Mouse (Mus musculus) MEL (cell line): ENCODE data around the gene Mrps36. TPM values are rescaled to one million over a fixed set of nuclear protein-coding genes. Genes with fewer than 3 reads are reported as not detected.

Experiments used
- DNase-seq: peaks from one replicate; pipeline ENCODE4 v3.0.0; 2011; ENCODE audit warnings: low read depth, low spot score
- H3K27ac ChIP-seq: 2 replicates; pipeline ENCODE4 v1.5.1; 2012; ENCODE audit warnings: low read depth, mild to moderate bottlenecking, control low read depth, low read length, moderate library complexity; ENCODE audit not compliant: control insufficient read depth
- H3K27me3 ChIP-seq, 2 experiments: fragments of 150-350 bp in 1 of 2; sonication (generic) in 1 of 2; 2 replicates each; pipeline ENCODE4 v1.6.1; 2012; ENCODE audit warnings: low read length in 2 of 2, mild to moderate bottlenecking in 2 of 2, improper control_type of control experiment in 1 of 2, moderate library complexity in 1 of 2; ENCODE audit not compliant: insufficient read depth in 2 of 2, control insufficient read depth in 1 of 2
- H3K36me3 ChIP-seq, 2 experiments: 2 replicates each; pipeline ENCODE4 v1.6.1; 2012 to 2014; ENCODE audit warnings: low read length in 2 of 2, improper control_type of control experiment in 1 of 2, inconsistent platforms in 1 of 2, mild to moderate bottlenecking in 1 of 2; ENCODE audit not compliant: insufficient read depth in 2 of 2, control insufficient read depth in 1 of 2
- H3K4me1 ChIP-seq, 2 experiments: fragments of 150-350 bp in 1 of 2; sonication (generic) in 1 of 2; 2 replicates each; pipeline ENCODE4 v1.6.1; 2012; ENCODE audit warnings: low read length in 2 of 2, improper control_type of control experiment in 1 of 2, mild to moderate bottlenecking in 1 of 2; ENCODE audit not compliant: insufficient read depth in 2 of 2, control insufficient read depth in 1 of 2
- H3K4me3 ChIP-seq, 2 experiments: fragments of 150-350 bp in 1 of 2; sonication (generic) in 1 of 2; 2 replicates each; pipeline ENCODE4 v1.5.1; 2012; ENCODE audit warnings: low read depth in 2 of 2, low read length in 2 of 2, mild to moderate bottlenecking in 2 of 2, moderate library complexity in 2 of 2, control low read depth in 1 of 2, improper control_type of control experiment in 1 of 2; ENCODE audit not compliant: control insufficient read depth in 1 of 2, insufficient read depth in 1 of 2
- H3K79me2 ChIP-seq: 2 replicates; pipeline ENCODE4 v1.6.1; 2012; ENCODE audit warnings: mild to moderate bottlenecking, low read length, moderate library complexity; ENCODE audit not compliant: control insufficient read depth, poor library complexity, insufficient read depth
- H3K9ac ChIP-seq: 2 replicates; pipeline ENCODE4 v1.6.1; 2012; ENCODE audit warnings: low read depth, mild to moderate bottlenecking, control low read depth, low read length, moderate library complexity; ENCODE audit not compliant: control insufficient read depth, poor library complexity, severe bottlenecking
- H3K9me3 ChIP-seq: fragments of 150-350 bp; sonication (generic); replicated peaks from 2 replicates; pipeline ENCODE4 v1.6.1; 2012; ENCODE audit warnings: mild to moderate bottlenecking, low read length, improper control_type of control experiment, moderate library complexity; ENCODE audit not compliant: insufficient read depth
- CTCF ChIP-seq, 3 experiments: IDR thresholded peaks in 2 of 3; conservative IDR thresholded peaks in 1 of 3; 2 replicates each; pipeline ENCODE4 v1.5.1; 2011 to 2012; ENCODE audit warnings: low read length in 3 of 3, low read depth in 2 of 3, mild to moderate bottlenecking in 2 of 3, improper control_type of control experiment in 1 of 3, inconsistent platforms in 1 of 3, mixed read lengths in 1 of 3, moderate library complexity in 1 of 3; ENCODE audit not compliant: control insufficient read depth in 1 of 3, insufficient read depth in 1 of 3, poor library complexity in 1 of 3, severe bottlenecking in 1 of 3
- GATA1 ChIP-seq: IDR thresholded peaks from 2 replicates; pipeline ENCODE4 v1.6.1; 2011; ENCODE audit warnings: low read depth, low read length, improper control_type of control experiment
- HCFC1 ChIP-seq: IDR thresholded peaks from 2 replicates; pipeline ENCODE4 v1.6.1; 2012; ENCODE audit warnings: low read depth, mild to moderate bottlenecking, inconsistent platforms, low read length, improper control_type of control experiment, moderate library complexity
- MAFK ChIP-seq: IDR thresholded peaks from 2 replicates; pipeline ENCODE4 v1.6.1; 2011; ENCODE audit warnings: low read depth, mild to moderate bottlenecking, low read length, improper control_type of control experiment, borderline replicate concordance
- MAZ ChIP-seq: IDR thresholded peaks from 2 replicates; pipeline ENCODE4 v1.6.1; 2012; ENCODE audit warnings: low read depth, mild to moderate bottlenecking, inconsistent platforms, low read length, improper control_type of control experiment
- MEF2A ChIP-seq: IDR thresholded peaks from 2 replicates; pipeline ENCODE4 v1.6.1; 2014; ENCODE audit warnings: low read depth, mild to moderate bottlenecking, inconsistent platforms, low read length, improper control_type of control experiment; ENCODE audit not compliant: poor library complexity, insufficient replicate concordance, severe bottlenecking; ENCODE audit errors: extremely low read depth
- MXI1 ChIP-seq: IDR thresholded peaks from 2 replicates; pipeline ENCODE4 v1.6.1; 2011; ENCODE audit warnings: mild to moderate bottlenecking, low read depth, low read length, improper control_type of control experiment
- MYC ChIP-seq: IDR thresholded peaks from 2 replicates; pipeline ENCODE4 v1.6.1; 2011; ENCODE audit warnings: low read depth, mild to moderate bottlenecking, low read length, improper control_type of control experiment, moderate library complexity
- POLR2AphosphoS5 ChIP-seq: IDR thresholded peaks from 2 replicates; pipeline ENCODE4 v1.6.1; 2012; ENCODE audit warnings: low read depth, borderline replicate concordance, mild to moderate bottlenecking, inconsistent platforms, low read length, moderate library complexity, mixed read lengths
- SMC3 ChIP-seq: IDR thresholded peaks from 2 replicates; pipeline ENCODE4 v1.6.1; 2011; ENCODE audit warnings: low read depth, low read length, improper control_type of control experiment
- UBTF ChIP-seq: IDR thresholded peaks from 2 replicates; pipeline ENCODE4 v1.6.1; 2012; ENCODE audit warnings: low read depth, mild to moderate bottlenecking, inconsistent platforms, low read length, improper control_type of control experiment, moderate library complexity, borderline replicate concordance; ENCODE audit not compliant: insufficient read depth
- USF1 ChIP-seq: IDR thresholded peaks from 2 replicates; pipeline ENCODE4 v1.6.1; 2014; ENCODE audit warnings: low read depth, mild to moderate bottlenecking, inconsistent platforms, low read length, improper control_type of control experiment, moderate library complexity
- ZMIZ1 ChIP-seq: IDR thresholded peaks from 2 replicates; pipeline ENCODE4 v1.6.1; 2012; ENCODE audit warnings: low read depth, mild to moderate bottlenecking, inconsistent platforms, low read length, improper control_type of control experiment, moderate library complexity
- ZNF384 ChIP-seq: IDR thresholded peaks from 2 replicates; pipeline ENCODE4 v1.6.1; 2012; ENCODE audit warnings: low read depth, mild to moderate bottlenecking, inconsistent platforms, low read length, improper control_type of control experiment
- polyA plus RNA-seq, 2 experiments: library from polyadenylated mRNA; stranded (reverse) in 1 of 2; unstranded in 1 of 2; fragments of >175 nt in 1 of 2; fragments of >200 nt in 1 of 2; gene quantifications; 2 replicates each; pipeline versions ENCODE4 v1.2.1 to v1.2.4; 2012; ENCODE audit warnings: low replicate concordance in 2 of 2, low read depth in 1 of 2; ENCODE audit not compliant: insufficient read length in 2 of 2, insufficient read depth in 1 of 2, missing spikeins in 1 of 2
- total RNA-seq: library from RNA; depleted of rRNA; stranded (reverse); fragments of 300-350 nt; gene quantifications from 2 replicates; pipeline ENCODE4 v1.2.3, GENCODE M21; 2012

Mrps36 gene
- total and polyA plus RNA-seq, 3 experiments, result 73.1 to 91.1 TPM; not detected in 1

DNA sequence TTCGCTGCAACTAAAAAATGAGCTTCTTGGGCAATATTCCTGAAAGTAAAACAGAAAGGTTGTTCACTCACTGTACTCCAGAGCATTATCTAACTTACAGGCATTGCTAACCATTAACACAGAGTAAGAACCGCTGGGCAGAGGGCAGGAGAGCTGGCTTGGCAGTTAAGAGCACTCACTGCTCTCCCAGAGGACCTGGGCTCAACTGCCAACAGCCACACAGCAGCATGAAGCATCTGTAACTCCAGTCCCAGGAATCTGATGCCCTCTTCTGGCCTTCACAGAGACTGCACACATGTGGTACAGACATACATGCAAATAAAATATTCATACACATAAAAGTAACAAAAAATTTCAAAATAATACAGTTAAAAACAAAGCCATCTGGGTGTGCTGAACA is 41.0 kb downstream of the Mrps36 start:
- H3K9ac ChIP-seq, result no peak overlapping the region
- H3K9me3 ChIP-seq, result no peaks in the 10 kb centered on the region
- H3K27me3 ChIP-seq, result no peaks in the 10 kb centered on the region
- TF ChIP-seq CTCF (IDR thresholded peaks at IDR 0.05 in 2 of 3, conservative IDR thresholded peaks at IDR 0.05 in 1 of 3; ENCODE audit: control insufficient read depth in 1 of 3, insufficient read depth in 1 of 3, low read depth in 2 of 3, low read length in 3 of 3, poor library complexity in 1 of 3, severe bottlenecking in 1 of 3) (peak; percentile 25 to 44 (median 29); a peak in 4 of 6 replicates), HCFC1 (no peak), MAFK (no peak)
- peak; percentile 50 for DNase-seq
- no peak overlapping the region for H3K27ac ChIP-seq
- no peak overlapping the region for H3K4me3 ChIP-seq
- peaks cover 0 to 42% of the 10 kb centered on the region in 2 experiments; a peak in 2 of 4 replicates for H3K36me3 ChIP-seq
- H3K79me2 ChIP-seq, result no peaks in the 10 kb centered on the region
- no peaks in the 10 kb centered on the region for H3K4me1 ChIP-seq

GRCm38 (mm10) chr13:100698866-100699265 is 45.6 kb downstream of the Mrps36 start:
- Histone ChIP-seq H3K9me3 (no peaks in the 10 kb centered on the region), H3K4me3 (no peak overlapping the region), H3K9ac (no peak overlapping the region), H3K27ac (no peak overlapping the region), H3K27me3 (no peaks in the 10 kb centered on the region), H3K79me2 (no peaks in the 10 kb centered on the region), H3K4me1 (no peaks in the 10 kb centered on the region), H3K36me3 (peaks cover 0 to 18% of the 10 kb centered on the region in 2 experiments; a peak in 2 of 4 replicates)
- DNase-seq, result no peak
- TF ChIP-seq SMC3, result no peak
- no peak for TF ChIP-seq MEF2A
- no peak for TF ChIP-seq MAZ
- no peak for TF ChIP-seq USF1
- TF ChIP-seq GATA1, result no peak
- TF ChIP-seq MXI1, result no peak
- TF ChIP-seq MYC, result no peak
- no peak for TF ChIP-seq ZNF384
- TF ChIP-seq POLR2AphosphoS5, result no peak
- no peak for TF ChIP-seq UBTF

DNA sequence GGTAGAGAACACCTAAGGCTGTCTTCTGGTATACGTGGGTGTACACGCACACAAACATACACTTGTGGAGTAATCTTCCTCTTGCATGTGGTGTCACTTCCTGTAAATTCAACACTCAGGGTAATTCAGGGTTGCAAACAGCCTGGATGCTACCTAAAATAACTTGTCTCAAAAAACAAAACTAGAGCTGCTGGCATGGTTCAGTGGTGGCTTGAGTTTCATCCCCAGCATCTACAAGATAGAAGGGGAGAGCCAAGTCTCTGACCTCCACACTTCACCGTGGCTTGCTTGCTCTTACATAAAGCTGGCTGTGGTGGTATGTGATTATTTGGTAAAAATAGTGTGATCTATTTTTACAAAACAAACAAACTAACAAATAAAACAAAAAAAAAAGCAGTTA is 46.9 kb downstream of the Mrps36 start:
- TF ChIP-seq ZMIZ1 (no peak), UBTF (no peak)
- TF ChIP-seq, all 39 proteins: peak for 0
- no peak overlapping the region for H3K4me3 ChIP-seq
- no peaks in the 10 kb centered on the region for H3K9me3 ChIP-seq
- no peak for DNase-seq
- H3K36me3 ChIP-seq, result peaks cover 0 to 7% of the 10 kb centered on the region in 2 experiments; a peak in 2 of 4 replicates
- H3K27me3 ChIP-seq, result no peaks in the 10 kb centered on the region
- no peaks in the 10 kb centered on the region for H3K79me2 ChIP-seq
- H3K4me1 ChIP-seq, result no peaks in the 10 kb centered on the region
- H3K9ac ChIP-seq, result no peak overlapping the region
- no peak overlapping the region for H3K27ac ChIP-seq
